Mouse (Mus musculus) ES-E14 (cell line): Measurements from ENCODE around the gene Fbxl15. TPM values are rescaled to one million over a fixed set of nuclear protein-coding genes. Genes with fewer than 3 reads are reported as not detected.

Experiments
- DNase-seq: peaks from one replicate; pipeline ENCODE4 v3.0.0-alpha.2; 2013; ENCODE audit warnings: low read depth, low spot score
- H3K27ac ChIP-seq: 2 replicates; pipeline ENCODE4 v1.5.1; 2012; ENCODE audit warnings: low read depth, mild to moderate bottlenecking, low read length, moderate library complexity, mixed read lengths; ENCODE audit not compliant: poor library complexity, insufficient read depth, severe bottlenecking
- H3K36me3 ChIP-seq: 2 replicates; pipeline ENCODE4 v1.6.1; 2012; ENCODE audit warnings: mild to moderate bottlenecking, low read length, moderate library complexity, mixed read lengths; ENCODE audit not compliant: control insufficient read depth, poor library complexity, insufficient read depth, severe bottlenecking
- H3K4me1 ChIP-seq, 2 experiments: fragments of 150-350 bp in 1 of 2; sonication (generic) in 1 of 2; 2 replicates each; pipeline ENCODE4 v1.6.1; 2012; ENCODE audit warnings: low read length in 2 of 2, mild to moderate bottlenecking in 1 of 2, mixed read lengths in 1 of 2; ENCODE audit not compliant: control insufficient read depth in 2 of 2, insufficient read depth in 2 of 2, poor library complexity in 1 of 2
- H3K4me3 ChIP-seq, 2 experiments: fragments of 150-350 bp in 1 of 2; sonication (generic) in 1 of 2; 2 replicates each; pipeline ENCODE4 v1.5.1; 2012; ENCODE audit warnings: low read length in 2 of 2, low read depth in 1 of 2, mild to moderate bottlenecking in 1 of 2, mixed read lengths in 1 of 2; ENCODE audit not compliant: insufficient read depth in 1 of 2, poor library complexity in 1 of 2, severe bottlenecking in 1 of 2
- H3K9ac ChIP-seq: 2 replicates; pipeline ENCODE4 v1.6.1; 2012; ENCODE audit warnings: low read depth, mild to moderate bottlenecking, low read length, mixed read lengths; ENCODE audit not compliant: poor library complexity, insufficient read depth, severe bottlenecking
- H3K9me3 ChIP-seq: fragments of 150-350 bp; sonication (generic); 2 replicates; pipeline ENCODE4 v1.6.1; 2012; ENCODE audit warnings: low read depth, mild to moderate bottlenecking, low read length; ENCODE audit not compliant: control insufficient read depth, insufficient read depth
- CHD2 ChIP-seq: IDR thresholded peaks from 2 replicates; pipeline ENCODE4 v1.6.1; 2014; ENCODE audit warnings: mild to moderate bottlenecking, low read depth, low read length, inconsistent platforms
- HCFC1 ChIP-seq: IDR thresholded peaks from 2 replicates; pipeline ENCODE4 v1.6.1; 2012; ENCODE audit warnings: low read length, inconsistent platforms, borderline replicate concordance; ENCODE audit not compliant: insufficient read depth
- MAFK ChIP-seq: IDR thresholded peaks from 2 replicates; pipeline ENCODE4 v1.6.1; 2014; ENCODE audit warnings: mild to moderate bottlenecking, low read depth, low read length, inconsistent platforms; ENCODE audit not compliant: insufficient read depth
- ZC3H11A ChIP-seq: IDR thresholded peaks from 2 replicates; pipeline ENCODE4 v1.6.1; 2012; ENCODE audit warnings: low read depth, mild to moderate bottlenecking, inconsistent platforms, low read length, borderline replicate concordance
- ZNF384 ChIP-seq: IDR thresholded peaks from 2 replicates; pipeline ENCODE4 v1.6.1; 2012; ENCODE audit warnings: low read depth, low read length, inconsistent platforms
- in situ Hi-C, 2 experiments: fragments of 600-800 bp; cut with MboI; formaldehyde crosslinking; loops; one replicate each; pipeline ENCODE4 v1.15.1; 2025; ENCODE audit warnings: low sequenced_read_pairs in 2 of 2, inconsistent platforms in 1 of 2; ENCODE audit not compliant: unreplicated experiment in 2 of 2
- total RNA-seq: library from RNA; depleted of rRNA; stranded (reverse); fragments of 300-350 nt; gene quantifications from 2 replicates; pipeline ENCODE4 v1.2.3, GENCODE M21; 2012

Fbxl15 gene
- total RNA-seq, 1 experiment, result 7.9 TPM

GRCm38 (mm10) chr19:46286047-46286446, 41.9 kb upstream of the Fbxl15 start:
- no peak overlapping the region for H3K9ac ChIP-seq
- H3K4me1 ChIP-seq, result peaks cover 0 to 5% of the 10 kb centered on the region in 2 experiments; a peak in 1 of 4 replicates
- peaks cover 15% of the 10 kb centered on the region; the same call in 1 of the 2 replicates for H3K36me3 ChIP-seq
- in situ Hi-C loops, result no loop called here
- H3K9me3 ChIP-seq, result no peaks in the 10 kb centered on the region
- no peak for TF ChIP-seq ZNF384
- TF ChIP-seq HCFC1, result no peak
- no peak for TF ChIP-seq CHD2
- TF ChIP-seq ZC3H11A, result no peak
- TF ChIP-seq MAFK, result no peak
- no peak overlapping the region for H3K4me3 ChIP-seq
- DNase-seq, result no peak
- no peak overlapping the region for H3K27ac ChIP-seq

GRCm38 (mm10) chr19:46286926-46287325, 41.1 kb upstream of the Fbxl15 start:
- no peak for DNase-seq
- H3K36me3 ChIP-seq, result peaks cover 15% of the 10 kb centered on the region; the same call in 1 of the 2 replicates

DNA sequence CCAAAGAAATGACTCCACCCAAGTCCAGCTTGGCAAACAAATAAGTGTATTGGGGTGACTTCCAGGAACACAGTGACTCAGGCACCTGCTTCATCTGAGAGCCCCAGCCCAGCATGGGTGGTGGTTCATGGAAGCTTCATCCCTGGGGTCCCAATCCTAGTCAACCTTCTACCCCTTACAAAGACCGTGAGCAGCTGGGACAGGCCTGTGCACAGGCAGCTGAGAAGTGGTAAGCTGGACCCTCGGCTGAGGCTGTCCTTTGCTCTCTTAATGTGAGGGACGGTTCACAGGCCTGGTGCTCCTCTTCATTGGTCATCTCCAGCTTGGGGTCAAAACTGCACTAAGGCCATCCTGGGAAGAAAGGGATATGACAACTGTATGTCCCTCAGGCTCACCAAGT, 40.4 kb upstream of the Fbxl15 start:
- DNase-seq, result no peak
- TF ChIP-seq CHD2 (no peak), HCFC1 (no peak), MAFK (no peak)
- in situ Hi-C loops, result no loop called here
- H3K9ac ChIP-seq, result no peak overlapping the region
- no peaks in the 10 kb centered on the region for H3K9me3 ChIP-seq
- H3K27ac ChIP-seq, result no peak overlapping the region
- H3K4me3 ChIP-seq, result no peak overlapping the region
- peaks cover 0 to 5% of the 10 kb centered on the region in 2 experiments; a peak in 1 of 4 replicates for H3K4me1 ChIP-seq
- H3K36me3 ChIP-seq, result peaks cover 15% of the 10 kb centered on the region; the same call in 1 of the 2 replicates

More at GRCm38 (mm10) chr19:46286926-46287325, 41.1 kb upstream of the Fbxl15 start:
- no peak overlapping the region for H3K9ac ChIP-seq
- no peak for TF ChIP-seq CHD2
- no peak for TF ChIP-seq HCFC1
- no peak for TF ChIP-seq MAFK
- TF ChIP-seq ZNF384, result no peak
- TF ChIP-seq ZC3H11A, result no peak
- no peak overlapping the region for H3K4me3 ChIP-seq
- in situ Hi-C loops, result no loop called here
- H3K27ac ChIP-seq, result no peak overlapping the region
- H3K9me3 ChIP-seq, result no peaks in the 10 kb centered on the region
- H3K4me1 ChIP-seq, result peaks cover 0 to 5% of the 10 kb centered on the region in 2 experiments; a peak in 1 of 4 replicates

DNA sequence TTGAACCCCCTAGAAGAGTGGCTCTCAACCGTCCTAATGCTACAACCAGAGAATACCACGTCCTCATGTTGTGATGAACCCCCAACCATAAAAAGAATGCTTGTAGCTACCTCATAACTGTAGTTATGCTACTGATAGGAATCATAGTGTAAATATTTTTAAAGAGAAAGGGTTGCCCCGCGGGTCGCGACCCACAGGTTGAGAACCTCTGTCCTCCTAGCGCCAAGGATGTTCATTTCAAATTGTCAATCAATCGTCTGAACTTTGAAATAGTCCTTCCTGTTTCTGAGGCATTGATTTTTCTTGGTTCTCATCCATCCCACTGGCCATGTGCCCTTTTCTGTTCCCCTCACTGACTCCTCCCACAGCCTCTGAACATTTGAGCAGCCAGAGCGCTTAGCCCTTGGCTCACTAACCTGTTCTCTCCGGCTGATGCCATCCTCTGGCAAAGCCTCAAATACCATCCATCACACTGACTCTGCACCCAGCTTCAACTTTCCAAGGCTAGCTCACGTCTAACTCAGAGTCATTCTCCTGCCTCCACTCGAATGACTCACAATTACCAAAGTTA, 37.4 kb upstream of the Fbxl15 start:
- Histone ChIP-seq H3K4me1 (0 out of 4 replicates have a peak, but pooled peaks cover 0 to 2% of the 10 kb centered on the region in 2 experiments), H3K4me3 (no peak overlapping the region), H3K9me3 (no peaks in the 10 kb centered on the region), H3K9ac (no peak overlapping the region), H3K27ac (no peak overlapping the region), H3K36me3 (no peaks in the 10 kb centered on the region)
- no peak for DNase-seq
- in situ Hi-C loops, result no loop called here
- TF ChIP-seq CHD2, result peak; percentile 98
- no peak for TF ChIP-seq ZC3H11A

DNA sequence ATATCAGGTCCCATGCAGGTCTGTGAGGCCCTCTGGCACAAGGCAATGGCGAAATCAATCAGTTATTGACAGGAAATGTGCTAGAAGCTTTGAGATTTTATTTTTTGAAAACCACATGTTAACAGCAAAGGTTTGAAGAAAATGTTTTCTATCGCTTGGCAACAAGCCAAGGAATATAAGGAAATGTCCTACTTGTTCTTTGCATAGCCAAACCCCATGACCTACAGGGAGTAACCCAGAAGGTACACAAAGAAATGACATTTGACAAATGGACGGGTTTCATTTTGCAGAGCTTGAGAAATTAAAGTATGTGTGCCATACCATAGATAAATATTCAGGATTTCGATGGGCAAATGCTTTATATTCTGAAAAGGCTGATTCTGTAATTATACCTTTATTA, 31.0 kb upstream of the Fbxl15 start:
- Histone ChIP-seq H3K36me3 (no peaks in the 10 kb centered on the region), H3K9ac (no peak overlapping the region), H3K27ac (no peak overlapping the region), H3K4me3 (no peak overlapping the region), H3K9me3 (no peaks in the 10 kb centered on the region), H3K4me1 (no peaks in the 10 kb centered on the region)
- in situ Hi-C loops, result no loop called here
- no peak for DNase-seq
- TF ChIP-seq CHD2 (no peak), ZC3H11A (no peak), HCFC1 (no peak), ZNF384 (no peak), MAFK (no peak)
